8 mouse cellular contexts compared by ENCODE assay signal in the genomic region with DNA sequence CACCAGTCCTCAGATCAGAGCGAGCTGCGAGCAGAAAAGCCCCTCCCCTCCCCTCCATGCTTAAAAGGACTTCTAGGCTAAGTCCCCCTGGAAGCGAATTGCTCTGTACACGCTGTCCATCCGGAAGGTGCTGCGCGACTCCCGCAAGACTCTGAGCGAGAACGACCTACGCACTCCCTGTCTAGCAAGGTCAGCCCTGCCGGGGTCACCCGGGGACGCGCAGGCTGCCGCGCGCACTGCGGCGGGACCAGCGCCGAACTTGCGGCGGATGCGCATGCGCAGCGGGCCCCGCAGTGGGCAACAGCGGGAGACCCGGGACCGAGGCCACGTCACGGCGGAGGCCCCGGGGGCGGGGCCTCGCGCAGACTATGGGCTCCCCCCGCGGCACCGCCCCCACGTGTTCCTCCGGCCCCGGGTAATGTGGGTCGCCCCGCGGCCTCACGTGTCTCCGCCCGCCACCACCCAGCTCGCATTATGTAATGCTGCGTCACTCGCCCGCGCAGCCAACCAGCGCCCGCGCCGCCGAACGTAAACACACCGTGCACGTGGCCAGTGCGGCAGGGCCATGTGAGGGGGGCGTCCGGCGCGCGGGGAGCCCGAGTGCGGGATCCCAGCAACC. TPM values are rescaled to one million over a fixed set of nuclear protein-coding genes. Genes with fewer than 3 reads are reported as not detected.
A peak's percentile ranks its signal among the peaks of the same experiment; 100 is the strongest.
DNase-seq lines count a peak whose midpoint lies in the region; ATAC-seq lines count a peak whose summit lies in the region.

No protein-coding gene starts in this region.

- peak overlapping the region; percentile 84 for H3K4me3 ChIP-seq in hindbrain, embryonic 12.5 days

- no peaks in the 10 kb centered on the region for H3K36me3 ChIP-seq in hindbrain, embryonic 12.5 days

- H3K27ac ChIP-seq in hindbrain, embryonic 12.5 days: peak overlapping the region; percentile 75

- H3K4me2 ChIP-seq in hindbrain, embryonic 12.5 days (replicated peaks): peak overlapping the region; percentile 81

- peak; percentile 95 for DNase-seq in MN1 (ENCODE audit: low spot score)
- DNase-seq in cerebellum, adult 9-10 months: peak; percentile 99
- peak; percentile 95 to 99 for DNase-seq in frontal cortex, adult 2 months (ENCODE audit: extremely low spot score in 1 of 2, low spot score in 1 of 2)
- peak; percentile 98 to 99 for DNase-seq in layer of hippocampus, postnatal 14 days (ENCODE audit: low spot score in 2 of 2)
- DNase-seq in lung, postnatal 14 days: peak; percentile 98
- DNase-seq in retina, adult 2 months (ENCODE audit: low read depth, low spot score): peak; percentile 95
- DNase-seq in thymus, postnatal 36 days: peak; percentile 95 to 98

- peak; percentile 94 for ATAC-seq in hindbrain, embryonic 12.5 days (ENCODE audit: low FRiP score)

- no peaks in the 10 kb centered on the region for H3K4me1 ChIP-seq in hindbrain, embryonic 12.5 days

- peak overlapping the region; percentile 59 for H3K9ac ChIP-seq in hindbrain, embryonic 12.5 days

- no peaks in the 10 kb centered on the region for H3K9me3 ChIP-seq in hindbrain, embryonic 12.5 days (replicated peaks)

- no peaks in the 10 kb centered on the region; the same call in 1 of the 2 replicates for H3K27me3 ChIP-seq in hindbrain, embryonic 12.5 days

- WGBS in hindbrain, embryonic 12.5 days: 0% methylated on average over 58 of the region's 71 CpGs

RNA-seq across cellular contexts. Expression of a gene that starts 0.7 kb away (rescaled TPM):
- 61.6 and 65.4 TPM in 2 replicates for polyA plus RNA-seq in frontal cortex, adult 2 months (2012; rRNA removed)
- polyA plus RNA-seq in hindbrain, embryonic 12.5 days (2016; fragmentation: Nextera tagmentation; extraction: Ambion mirVana): 4.9 and 5.3 TPM in 2 replicates
- total RNA-seq in layer of hippocampus, postnatal 14 days (2021): 10 to 100 TPM; 49.5 to 50.3 TPM

RNA-seq across cellular contexts. Expression of a gene that starts 32.7 kb away (rescaled TPM):
- 128 and 134 TPM in 2 replicates for polyA plus RNA-seq in frontal cortex, adult 2 months (2012; rRNA removed)
- polyA plus RNA-seq in hindbrain, embryonic 12.5 days (2016; fragmentation: Nextera tagmentation; extraction: Ambion mirVana): 24.4 and 25.8 TPM in 2 replicates
- total RNA-seq in layer of hippocampus, postnatal 14 days (2021): 10 to 100 TPM; 79.7 to 82.3 TPM

RNA-seq across cellular contexts. Expression of a gene that starts 33.0 kb away (rescaled TPM):
- polyA plus RNA-seq in frontal cortex, adult 2 months (2012; rRNA removed): 317 and 423 TPM in 2 replicates
- 320 and 326 TPM in 2 replicates for polyA plus RNA-seq in hindbrain, embryonic 12.5 days (2016; fragmentation: Nextera tagmentation; extraction: Ambion mirVana)
- total RNA-seq in layer of hippocampus, postnatal 14 days (2021): 100 to 1,000 TPM; 438 to 477 TPM

Comparison
In these comparisons a context has a peak if more than half of its experiments do, and no peak if none do; other contexts are left out.
1. Peak in every context shown above with its lines: DNase-seq, ATAC-seq, H3K4me3 ChIP-seq and H3K27ac ChIP-seq.